Mouse (Mus musculus): ENCODE measurements around the gene Hagh.
A peak's percentile ranks its signal among the peaks of the same experiment; 100 is the strongest.

DNA sequence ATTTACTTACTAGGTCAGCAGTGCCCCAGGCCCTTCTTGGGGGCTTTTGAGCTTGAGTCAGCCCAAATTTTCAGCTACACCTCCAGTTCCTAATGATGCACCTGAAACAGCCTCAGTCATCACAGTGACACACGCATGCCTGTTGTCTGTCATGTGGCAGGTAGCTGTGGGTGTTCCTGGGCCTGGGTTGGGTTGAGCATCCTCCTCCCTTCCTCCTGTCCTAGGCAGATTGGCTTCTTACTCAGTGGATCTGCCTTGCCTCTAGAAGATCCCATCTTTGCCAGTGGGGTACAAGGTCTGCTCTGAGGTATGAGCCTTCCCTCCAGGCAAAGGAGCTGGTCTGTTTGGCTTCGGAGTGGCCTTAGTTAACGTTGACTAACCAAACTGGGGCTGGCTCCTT is 48.9 kb downstream of the Hagh start:
- TF ChIP-seq CTCF (conservative IDR thresholded peaks at IDR 0.05; ENCODE audit: insufficient read depth, insufficient read length, low read depth, low read length): no peak
- TF ChIP-seq POLR2A (IDR thresholded peaks at IDR 0.05; ENCODE audit: low read depth, low read length): peak; percentile 57

Measured in kidney, adult 2 months (tissue).